Mouse (Mus musculus): ENCODE measurements at regions not wholly inside any gene's neighbourhood (a gene's known extent, or its start where the extent isn't known, plus 50 kb on each side); places are given as distances from the start of the nearest gene placed in this dataset.

GRCm38 (mm10) chr4:154749160-154749559 lies 81.5 kb upstream of the Actrt2 start:
- Histone ChIP-seq H3K4me3 (ENCODE audit: low read depth, low read length) (no peak overlapping the region), H3K36me3 (ENCODE audit: control insufficient read depth, insufficient read depth, low read length) (no peaks in the 10 kb centered on the region), H3K9me3 (ENCODE audit: control insufficient read depth, low read depth, low read length) (no peaks in the 10 kb centered on the region), H3K27me3 (ENCODE audit: control insufficient read depth, insufficient read depth, low read length) (no peaks in the 10 kb centered on the region), H3K27ac (ENCODE audit: low read length) (no peak overlapping the region), H3K4me1 (ENCODE audit: control insufficient read depth, insufficient read depth, low read length) (no peaks in the 10 kb centered on the region), H3K9ac (replicated peaks; ENCODE audit: low read depth, low read length) (no peak overlapping the region), H3K4me2 (replicated peaks; ENCODE audit: low read depth, low read length) (no peak overlapping the region)
- ATAC-seq (ENCODE audit: insufficient number of reproducible peaks, insufficient read depth, low FRiP score, low read depth): no peak
- 41% methylated on average over 9 of the region's 9 CpGs for WGBS

DNA sequence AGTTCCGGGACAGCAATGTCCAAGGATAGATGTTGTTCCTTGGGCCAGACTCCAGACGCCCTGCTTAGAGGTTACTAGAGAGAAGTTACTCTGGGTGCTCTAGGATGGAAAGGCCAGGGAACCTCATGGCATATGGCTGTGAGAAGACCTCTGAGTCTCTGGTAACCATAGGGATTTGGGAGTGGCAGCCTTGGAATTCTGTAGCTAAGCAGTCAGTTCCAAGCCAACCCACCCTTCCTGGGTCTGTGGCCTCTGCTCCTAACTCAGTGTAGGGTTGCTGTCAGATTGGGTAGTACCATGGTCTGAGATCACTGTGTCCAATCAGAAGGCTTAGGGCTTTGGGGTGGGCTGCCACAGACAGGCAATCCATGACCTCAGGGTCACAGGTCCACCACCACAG lies 82.3 kb upstream of the Actrt2 start:
- no peaks in the 10 kb centered on the region for H3K4me1 ChIP-seq (ENCODE audit: control insufficient read depth, insufficient read depth, low read length)
- H3K4me2 ChIP-seq (replicated peaks; ENCODE audit: low read depth, low read length): no peak overlapping the region
- no peaks in the 10 kb centered on the region for H3K27me3 ChIP-seq (ENCODE audit: control insufficient read depth, insufficient read depth, low read length)
- H3K27ac ChIP-seq (ENCODE audit: low read length): no peak overlapping the region
- no peaks in the 10 kb centered on the region for H3K9me3 ChIP-seq (ENCODE audit: control insufficient read depth, low read depth, low read length)
- no peaks in the 10 kb centered on the region for H3K36me3 ChIP-seq (ENCODE audit: control insufficient read depth, insufficient read depth, low read length)
- no peak overlapping the region for H3K4me3 ChIP-seq (ENCODE audit: low read depth, low read length)
- H3K9ac ChIP-seq (replicated peaks; ENCODE audit: low read depth, low read length): no peak overlapping the region
- WGBS: 82% methylated on average over 2 of the region's 2 CpGs
- ATAC-seq (ENCODE audit: insufficient number of reproducible peaks, insufficient read depth, low FRiP score, low read depth): no peak

DNA sequence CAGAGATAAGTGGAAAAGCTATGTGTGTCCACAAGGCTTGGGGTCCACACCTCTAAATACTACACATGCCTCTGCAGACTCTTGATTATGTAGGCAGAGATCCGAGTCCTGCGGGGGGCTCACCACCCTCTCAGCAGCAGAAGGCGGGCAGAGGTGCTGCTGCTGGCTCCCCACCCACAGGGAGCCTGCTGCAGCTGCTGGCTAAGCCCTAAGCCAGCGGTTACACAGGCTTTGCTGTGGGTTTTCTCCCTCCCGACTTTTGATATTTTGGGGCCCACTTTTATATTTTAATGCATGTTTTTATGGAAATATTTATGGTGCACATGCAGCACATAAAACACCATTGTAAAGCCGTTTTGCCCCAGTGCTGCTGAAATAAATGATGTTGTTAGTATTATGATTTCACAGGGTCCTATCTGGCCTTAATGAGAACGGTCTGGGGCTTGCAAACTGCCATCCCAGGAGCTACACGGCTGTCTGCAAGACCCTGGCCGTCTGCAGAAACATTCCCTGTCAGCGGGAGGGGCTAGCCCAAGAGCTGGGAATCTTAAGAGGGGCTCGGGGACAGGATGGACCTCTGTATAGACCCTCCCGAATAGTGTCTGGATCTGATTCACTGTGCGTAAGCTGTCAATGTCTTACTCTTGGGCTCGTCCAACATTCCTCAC lies 82.9 kb upstream of the Actrt2 start:
- H3K27me3 ChIP-seq (ENCODE audit: control insufficient read depth, insufficient read depth, low read length): no peaks in the 10 kb centered on the region
- H3K4me3 ChIP-seq (ENCODE audit: low read depth, low read length): no peak overlapping the region
- no peak overlapping the region for H3K27ac ChIP-seq (ENCODE audit: low read length)
- H3K4me1 ChIP-seq (ENCODE audit: control insufficient read depth, insufficient read depth, low read length): no peaks in the 10 kb centered on the region
- H3K9me3 ChIP-seq (ENCODE audit: control insufficient read depth, low read depth, low read length): no peaks in the 10 kb centered on the region
- H3K36me3 ChIP-seq (ENCODE audit: control insufficient read depth, insufficient read depth, low read length): no peaks in the 10 kb centered on the region
- H3K9ac ChIP-seq (replicated peaks; ENCODE audit: low read depth, low read length): no peak overlapping the region
- H3K4me2 ChIP-seq (replicated peaks; ENCODE audit: low read depth, low read length): no peak overlapping the region
- 58% methylated on average over 14 of the region's 14 CpGs for WGBS
- ATAC-seq (ENCODE audit: insufficient number of reproducible peaks, insufficient read depth, low FRiP score, low read depth): no peak

- H3K9ac ChIP-seq (replicated peaks; ENCODE audit: low read depth, low read length): no peak overlapping the region
- no peak overlapping the region for H3K4me2 ChIP-seq (replicated peaks; ENCODE audit: low read depth, low read length)
- H3K27me3 ChIP-seq (ENCODE audit: control insufficient read depth, insufficient read depth, low read length): no peaks in the 10 kb centered on the region
- WGBS: 61% methylated on average over 8 of the region's 8 CpGs
- H3K4me1 ChIP-seq (ENCODE audit: control insufficient read depth, insufficient read depth, low read length): no peaks in the 10 kb centered on the region
- no peaks in the 10 kb centered on the region for H3K9me3 ChIP-seq (ENCODE audit: control insufficient read depth, low read depth, low read length)
- H3K36me3 ChIP-seq (ENCODE audit: control insufficient read depth, insufficient read depth, low read length): no peaks in the 10 kb centered on the region
- no peak overlapping the region for H3K27ac ChIP-seq (ENCODE audit: low read length)
- ATAC-seq (ENCODE audit: insufficient number of reproducible peaks, insufficient read depth, low FRiP score, low read depth): no peak
- no peak overlapping the region for H3K4me3 ChIP-seq (ENCODE audit: low read depth, low read length)
Observed at GRCm38 (mm10) chr4:154754445-154754844, 82.8 kb upstream of the Ttc34 start.

- ATAC-seq (ENCODE audit: insufficient number of reproducible peaks, insufficient read depth, low FRiP score, low read depth): no peak
- no peak overlapping the region for H3K9ac ChIP-seq (replicated peaks; ENCODE audit: low read depth, low read length)
- H3K36me3 ChIP-seq (ENCODE audit: control insufficient read depth, insufficient read depth, low read length): no peaks in the 10 kb centered on the region
- no peak overlapping the region for H3K27ac ChIP-seq (ENCODE audit: low read length)
- no peak overlapping the region for H3K4me3 ChIP-seq (ENCODE audit: low read depth, low read length)
- H3K9me3 ChIP-seq (ENCODE audit: control insufficient read depth, low read depth, low read length): no peaks in the 10 kb centered on the region
- no peaks in the 10 kb centered on the region for H3K4me1 ChIP-seq (ENCODE audit: control insufficient read depth, insufficient read depth, low read length)
- no peak overlapping the region for H3K4me2 ChIP-seq (replicated peaks; ENCODE audit: low read depth, low read length)
- H3K27me3 ChIP-seq (ENCODE audit: control insufficient read depth, insufficient read depth, low read length): no peaks in the 10 kb centered on the region
- 72% methylated on average over 10 of the region's 10 CpGs for WGBS
Observed at GRCm38 (mm10) chr4:154756740-154757446, 80.4 kb upstream of the Ttc34 start.

GRCm38 (mm10) chr4:154759881-154760280 lies 77.4 kb upstream of the Ttc34 start:
- H3K36me3 ChIP-seq (ENCODE audit: control insufficient read depth, insufficient read depth, low read length): no peaks in the 10 kb centered on the region
- no peak for ATAC-seq (ENCODE audit: insufficient number of reproducible peaks, insufficient read depth, low FRiP score, low read depth)
- H3K4me3 ChIP-seq (ENCODE audit: low read depth, low read length): no peak overlapping the region
- H3K4me1 ChIP-seq (ENCODE audit: control insufficient read depth, insufficient read depth, low read length): no peaks in the 10 kb centered on the region
- no peaks in the 10 kb centered on the region for H3K9me3 ChIP-seq (ENCODE audit: control insufficient read depth, low read depth, low read length)
- no peak overlapping the region for H3K27ac ChIP-seq (ENCODE audit: low read length)
- H3K9ac ChIP-seq (replicated peaks; ENCODE audit: low read depth, low read length): no peak overlapping the region
- H3K4me2 ChIP-seq (replicated peaks; ENCODE audit: low read depth, low read length): no peak overlapping the region
- 74% methylated on average over 1 of the region's 1 CpGs for WGBS
- H3K27me3 ChIP-seq (ENCODE audit: control insufficient read depth, insufficient read depth, low read length): no peaks in the 10 kb centered on the region

DNA sequence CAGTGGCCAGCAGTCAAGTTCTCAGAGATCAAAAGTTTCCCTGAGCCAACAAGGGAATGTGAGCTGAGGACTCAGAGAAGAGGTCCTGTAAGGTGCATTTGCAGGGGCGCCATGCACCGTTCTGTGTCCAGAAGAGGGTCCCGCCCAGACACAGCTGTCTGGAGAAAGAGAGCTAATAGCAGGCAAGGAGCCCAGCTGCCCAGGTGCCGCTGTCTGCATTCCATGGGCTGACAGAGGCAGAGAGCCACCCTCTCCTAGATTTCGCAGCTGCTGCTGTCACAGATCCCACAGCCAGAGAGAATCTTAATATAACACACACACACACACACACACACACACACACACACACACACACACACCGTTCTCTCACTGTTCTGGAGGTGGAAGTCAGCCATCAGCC lies 73.0 kb upstream of the Ttc34 start:
- WGBS: 40% methylated on average over 6 of the region's 6 CpGs
- Histone ChIP-seq H3K4me2 (replicated peaks; ENCODE audit: low read depth, low read length) (no peak overlapping the region), H3K4me3 (ENCODE audit: low read depth, low read length) (no peak overlapping the region), H3K4me1 (ENCODE audit: control insufficient read depth, insufficient read depth, low read length) (no peaks in the 10 kb centered on the region), H3K27ac (ENCODE audit: low read length) (no peak overlapping the region), H3K9me3 (ENCODE audit: control insufficient read depth, low read depth, low read length) (no peaks in the 10 kb centered on the region), H3K36me3 (ENCODE audit: control insufficient read depth, insufficient read depth, low read length) (no peaks in the 10 kb centered on the region), H3K9ac (replicated peaks; ENCODE audit: low read depth, low read length) (no peak overlapping the region), H3K27me3 (ENCODE audit: control insufficient read depth, insufficient read depth, low read length) (no peaks in the 10 kb centered on the region)
- no peak for ATAC-seq (ENCODE audit: insufficient number of reproducible peaks, insufficient read depth, low FRiP score, low read depth)

DNA sequence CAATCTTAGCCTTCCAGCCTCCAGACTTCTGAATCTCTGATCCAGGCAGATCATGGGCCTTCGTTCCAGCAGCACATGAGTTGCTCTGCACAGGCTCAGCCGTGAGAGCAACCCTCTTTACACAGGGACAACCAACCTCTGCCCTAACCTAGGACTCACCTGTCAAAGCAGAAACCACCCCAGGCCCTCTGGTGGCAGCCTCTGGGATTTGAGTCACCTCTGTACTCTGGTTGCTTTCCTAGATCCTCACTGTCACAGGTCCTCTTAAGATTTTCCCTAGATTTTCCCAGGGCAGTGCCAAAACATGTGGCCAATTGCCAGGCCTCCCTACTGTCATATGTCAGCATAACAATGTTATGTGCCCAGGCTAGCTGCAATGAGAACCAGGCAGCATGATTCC lies 71.1 kb upstream of the Ttc34 start:
- no peak overlapping the region for H3K27ac ChIP-seq (ENCODE audit: low read length)
- H3K27me3 ChIP-seq (ENCODE audit: control insufficient read depth, insufficient read depth, low read length): no peaks in the 10 kb centered on the region
- no peaks in the 10 kb centered on the region for H3K36me3 ChIP-seq (ENCODE audit: control insufficient read depth, insufficient read depth, low read length)
- H3K4me2 ChIP-seq (replicated peaks; ENCODE audit: low read depth, low read length): no peak overlapping the region
- H3K4me1 ChIP-seq (ENCODE audit: control insufficient read depth, insufficient read depth, low read length): no peaks in the 10 kb centered on the region
- no peak overlapping the region for H3K4me3 ChIP-seq (ENCODE audit: low read depth, low read length)
- no peaks in the 10 kb centered on the region for H3K9me3 ChIP-seq (ENCODE audit: control insufficient read depth, low read depth, low read length)
- H3K9ac ChIP-seq (replicated peaks; ENCODE audit: low read depth, low read length): no peak overlapping the region
- WGBS: 43% methylated on average over 2 of the region's 2 CpGs
- ATAC-seq (ENCODE audit: insufficient number of reproducible peaks, insufficient read depth, low FRiP score, low read depth): no peak
